Mouse (Mus musculus): ENCODE data around the gene Adamtsl5.
A peak's percentile ranks its signal among the peaks of the same experiment; 100 is the strongest.

Adamtsl5 gene

DNA sequence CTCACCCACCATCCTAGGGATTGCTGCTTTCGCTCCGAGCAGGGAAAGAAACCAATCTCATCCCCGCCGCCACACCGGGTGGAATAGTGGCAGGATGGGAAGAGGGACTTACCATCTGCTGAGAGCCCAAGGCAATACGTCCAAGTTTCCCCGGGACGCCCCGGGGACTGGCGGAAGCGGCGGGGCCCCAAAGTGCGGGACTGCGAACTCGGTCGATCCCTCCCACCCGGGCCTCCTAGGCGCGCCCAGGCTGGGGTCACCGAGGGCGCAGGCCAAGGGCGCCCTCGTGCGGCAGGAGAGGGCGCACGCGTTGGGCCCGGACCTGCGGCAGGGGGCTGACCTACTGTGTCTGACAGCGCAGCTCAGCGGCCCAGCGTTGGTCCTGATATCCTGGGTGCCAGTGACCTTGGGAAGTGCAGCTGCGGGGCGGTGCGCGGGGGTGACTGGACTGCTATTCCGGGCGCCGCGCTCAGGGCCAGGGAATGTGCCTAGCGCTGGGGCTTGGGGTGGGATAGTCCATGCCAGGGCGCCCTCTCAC is at the start of gene Adamtsl5:
Adamtsl5 (minus strand) TSS at position 169 of the 538 bp plus-strand sequence.
- no peak for DNase-seq (ENCODE audit: low spot score)

DNA sequence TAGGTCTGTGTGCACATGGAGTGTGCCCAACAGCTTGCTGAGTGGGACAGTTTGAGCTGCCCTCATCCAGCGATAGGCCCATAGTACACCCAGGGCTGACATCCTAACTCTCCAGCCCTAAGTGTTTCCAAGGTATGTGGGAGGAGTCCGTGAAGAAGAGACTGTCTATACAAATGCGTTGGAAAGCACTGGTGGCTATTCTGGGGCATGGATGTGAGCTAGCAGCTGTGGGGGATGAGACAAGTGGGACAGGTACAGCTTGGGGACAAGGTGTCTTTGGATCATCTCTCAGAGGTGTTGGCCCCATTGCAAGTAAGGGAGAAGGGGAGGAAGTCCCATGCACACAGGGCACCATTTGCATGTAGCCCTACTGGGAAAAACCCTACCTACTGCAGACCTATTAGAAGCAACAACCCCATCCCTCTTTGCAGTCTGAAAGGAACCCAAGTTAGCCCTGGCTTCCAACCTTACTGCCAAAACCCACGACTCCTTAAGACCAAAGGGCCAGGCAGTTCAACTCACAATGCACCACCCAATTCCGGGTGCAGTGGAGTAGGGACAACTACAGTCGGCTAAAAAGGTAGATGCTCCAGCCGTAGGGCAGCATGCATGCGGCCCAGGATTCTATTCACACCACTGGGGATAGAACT is 49.4 kb upstream of the Adamtsl5 start:
- DNase-seq (ENCODE audit: low spot score), result no peak

DNA sequence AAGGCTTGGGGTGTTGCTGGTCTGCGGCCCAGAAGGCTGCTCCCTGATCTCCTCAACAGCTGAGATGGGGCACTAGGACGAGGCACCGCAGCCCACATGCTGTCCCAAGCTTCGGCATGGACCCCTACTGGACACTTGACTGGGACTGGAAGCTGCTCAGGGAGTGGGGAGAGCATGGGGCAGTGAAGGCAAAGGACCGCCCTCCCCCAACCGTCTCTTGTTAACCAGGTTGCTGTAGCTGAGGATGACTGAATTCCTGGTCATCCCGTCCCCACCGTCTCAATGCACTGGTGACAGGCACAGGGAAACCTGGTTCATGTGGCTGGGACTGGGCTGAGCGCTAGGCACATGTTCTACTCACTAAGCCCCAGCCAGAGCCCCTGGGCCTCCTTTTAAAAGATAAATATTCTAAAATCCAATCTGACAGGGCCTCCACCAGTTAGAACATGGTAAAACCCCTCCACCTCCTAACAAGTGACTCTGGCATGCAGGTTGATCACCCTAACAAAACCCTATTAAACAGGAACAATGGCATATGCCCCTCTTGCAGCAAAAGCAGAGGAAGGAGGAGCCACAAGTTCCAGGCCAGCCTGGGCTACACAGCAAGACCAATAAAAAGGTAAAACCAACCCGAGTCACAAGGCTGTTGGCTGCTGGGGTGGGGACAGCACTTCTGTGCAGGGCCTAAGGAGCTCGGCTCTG is 48.8 kb upstream of the Adamtsl5 start:
- DNase-seq (ENCODE audit: low spot score), result no peak

DNA sequence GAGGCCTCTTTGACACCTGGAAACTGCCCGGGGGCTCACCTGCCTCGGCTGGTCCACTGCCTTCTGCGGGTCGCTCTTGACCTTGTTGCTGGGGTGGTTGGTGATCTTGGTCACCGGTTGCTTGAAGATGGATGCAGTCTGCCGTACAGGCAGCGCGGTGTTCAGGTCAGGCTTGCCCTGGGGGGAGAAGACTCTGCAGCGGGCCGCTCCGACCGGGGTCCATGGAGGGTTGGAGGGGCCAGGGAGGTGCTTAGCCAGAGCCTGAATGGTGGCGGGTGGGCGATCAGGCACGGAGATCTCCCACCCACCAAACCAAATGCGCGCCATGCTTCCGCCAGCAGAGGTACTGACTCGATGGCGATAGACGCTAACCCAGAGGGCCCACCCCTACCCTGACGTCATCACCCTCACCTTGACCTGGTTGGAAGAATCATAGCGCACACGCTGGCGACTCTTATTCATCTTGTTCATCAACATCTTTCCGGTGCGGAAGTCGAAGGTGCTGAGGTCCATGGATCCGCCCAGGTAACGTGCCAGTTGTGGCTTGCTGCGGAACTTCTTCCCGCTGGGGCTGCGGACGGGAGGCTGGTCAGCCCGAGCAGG is 46.9 kb upstream of the Adamtsl5 start:
- DNase-seq (ENCODE audit: low spot score), result no peak

DNA sequence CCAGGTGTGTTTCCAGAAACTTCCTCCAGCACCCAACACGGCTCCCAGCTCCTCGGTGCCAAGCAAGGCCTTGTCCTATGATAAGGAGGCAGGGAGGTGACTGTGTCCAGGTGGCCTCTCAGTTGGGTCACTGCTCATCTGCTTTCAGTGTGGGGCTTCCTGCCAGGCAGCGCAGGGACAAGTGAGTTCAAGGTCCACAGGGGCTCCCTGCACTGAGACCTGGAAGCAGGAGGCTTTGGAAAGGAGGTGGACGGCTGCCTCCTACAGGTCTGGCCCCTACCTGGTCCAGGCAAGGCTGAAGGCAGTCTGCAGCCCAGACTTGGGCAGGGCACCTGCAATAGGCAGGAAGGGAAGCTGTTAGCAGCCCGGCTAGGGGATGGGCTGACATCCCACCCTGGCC is 44.5 kb upstream of the Adamtsl5 start:
- no peak for DNase-seq (ENCODE audit: low spot score)

DNA sequence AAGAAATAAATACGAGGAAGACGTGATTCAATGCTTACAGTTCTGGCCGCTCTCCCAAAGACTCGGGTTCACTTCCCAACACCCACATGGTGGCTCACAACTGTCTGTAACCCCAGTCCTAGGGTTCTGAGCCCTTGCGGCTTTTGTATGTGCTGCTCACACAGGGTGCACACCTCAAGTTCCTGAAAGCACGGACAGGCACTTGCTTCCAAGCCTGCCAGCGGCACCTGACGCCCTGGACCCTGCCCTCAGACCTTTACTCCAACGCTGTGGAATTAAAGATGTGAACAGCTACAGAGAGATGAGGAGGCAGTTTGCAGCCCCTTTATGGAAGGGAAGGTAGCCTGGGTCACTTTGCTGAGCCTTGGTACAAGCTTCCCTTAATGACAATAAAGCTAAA is 42.5 kb upstream of the Adamtsl5 start:
- no peak for DNase-seq (ENCODE audit: low spot score)

DNA sequence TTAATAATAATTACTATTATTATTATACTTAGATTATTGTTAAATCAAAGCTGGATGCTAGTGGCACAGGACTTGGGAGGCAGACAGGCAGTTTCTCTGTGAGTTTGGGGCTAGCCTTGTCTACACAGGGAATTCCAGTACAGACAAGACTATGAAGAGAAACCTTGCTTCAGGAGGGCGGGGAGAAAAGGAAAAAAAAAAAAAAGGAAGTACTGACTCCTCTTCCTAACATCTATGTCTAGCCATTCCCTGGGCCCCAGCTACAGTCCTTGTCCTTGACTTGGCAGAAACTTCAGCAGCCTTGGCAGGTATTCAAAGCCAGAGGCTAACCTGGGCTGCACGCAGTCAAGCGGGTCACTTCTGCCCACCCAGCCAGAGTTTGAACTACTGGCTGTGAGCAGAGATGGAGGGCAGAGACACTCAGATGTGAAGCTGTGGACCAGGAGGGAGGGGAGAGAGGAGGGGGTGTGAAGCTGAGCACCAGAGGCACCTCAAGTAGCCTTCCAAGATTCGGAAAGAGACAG is 41.0 kb upstream of the Adamtsl5 start:
- no peak for DNase-seq (ENCODE audit: low spot score)

DNA sequence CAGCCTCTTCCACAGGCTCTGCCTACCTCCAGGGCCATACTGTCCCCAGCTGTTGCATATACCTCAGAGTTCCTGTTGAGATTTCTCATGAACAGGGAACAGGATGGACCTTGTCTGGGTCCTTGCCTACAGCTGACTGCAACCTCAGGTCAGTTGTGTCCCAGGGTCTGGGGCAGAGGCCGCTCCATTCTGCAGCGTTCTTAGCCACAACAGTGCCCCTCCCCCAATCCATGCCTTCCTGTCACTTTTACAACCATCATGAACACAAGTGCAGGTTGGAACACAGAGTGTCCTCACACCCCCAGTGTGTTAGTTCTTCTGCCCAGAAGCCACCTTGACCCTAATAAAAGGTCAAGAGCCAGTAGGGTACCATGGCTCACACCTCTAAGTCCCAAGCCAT is 40.5 kb upstream of the Adamtsl5 start:
- no peak for DNase-seq (ENCODE audit: low spot score)

DNA sequence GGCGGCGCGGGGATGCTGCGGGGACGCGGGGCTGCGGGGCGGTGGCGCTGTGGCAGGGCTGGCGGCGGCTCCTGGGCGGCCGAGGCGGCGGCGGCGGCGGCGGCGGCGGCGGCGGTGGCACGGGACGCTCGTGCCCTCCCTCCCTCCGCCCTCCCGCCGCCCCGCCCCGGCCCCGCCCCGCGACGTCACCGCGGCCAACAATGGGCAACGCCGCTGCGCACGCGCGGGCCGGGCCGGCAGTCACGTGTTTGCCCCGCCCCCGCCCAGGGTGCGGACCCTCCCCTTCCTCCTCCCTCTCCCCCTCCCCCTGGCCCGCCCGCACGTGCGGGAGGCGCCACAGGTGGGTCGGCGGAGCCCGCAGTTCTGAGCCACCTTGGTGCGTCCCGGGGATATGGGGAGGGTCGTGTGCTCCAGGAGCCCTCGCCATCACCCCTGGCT is 39.3 kb upstream of the Adamtsl5 start, which contains the start of gene Mex3d:
Mex3d (minus strand) TSS at position 138 of the 438 bp plus-strand sequence.
- DNase-seq (ENCODE audit: low spot score), result peak; percentile 60

DNA sequence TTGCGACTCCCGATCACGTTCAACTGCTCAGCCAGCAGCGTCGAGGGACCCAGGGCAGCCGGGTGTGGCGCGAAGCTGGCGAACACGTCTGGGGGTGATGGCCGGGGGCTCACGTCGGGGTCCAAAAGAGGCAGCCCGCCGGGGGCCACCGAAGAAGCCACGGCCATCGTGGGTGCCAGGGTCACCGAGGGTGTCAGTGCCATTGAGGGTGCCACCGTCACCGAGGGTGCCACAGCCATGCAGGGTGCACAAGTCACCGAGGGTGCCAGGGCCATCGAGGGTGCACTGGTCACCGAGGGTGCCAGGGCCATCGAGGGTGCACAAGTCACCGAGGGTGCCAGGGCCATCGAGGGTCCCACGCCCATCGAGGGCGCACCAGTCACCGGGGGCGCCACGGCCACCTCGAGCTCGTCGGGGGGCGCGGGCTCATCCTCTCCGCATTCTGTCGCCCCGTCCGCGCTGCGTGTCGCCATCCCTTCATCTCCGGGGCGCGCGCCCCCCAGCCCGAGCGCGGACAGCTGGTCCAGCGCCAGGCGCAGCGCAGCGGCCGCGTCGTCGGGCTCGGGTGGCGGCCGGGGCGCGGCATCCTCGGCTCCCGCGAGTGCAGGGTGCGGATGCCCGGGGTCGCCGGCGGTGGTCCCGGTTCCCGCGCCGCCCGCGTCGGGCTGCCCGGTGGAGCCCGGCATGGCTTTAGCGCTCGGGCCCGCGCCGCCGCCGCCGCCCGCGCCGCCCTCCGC is 38.7 kb upstream of the Adamtsl5 start:
- no peak for DNase-seq (ENCODE audit: low spot score)

DNA sequence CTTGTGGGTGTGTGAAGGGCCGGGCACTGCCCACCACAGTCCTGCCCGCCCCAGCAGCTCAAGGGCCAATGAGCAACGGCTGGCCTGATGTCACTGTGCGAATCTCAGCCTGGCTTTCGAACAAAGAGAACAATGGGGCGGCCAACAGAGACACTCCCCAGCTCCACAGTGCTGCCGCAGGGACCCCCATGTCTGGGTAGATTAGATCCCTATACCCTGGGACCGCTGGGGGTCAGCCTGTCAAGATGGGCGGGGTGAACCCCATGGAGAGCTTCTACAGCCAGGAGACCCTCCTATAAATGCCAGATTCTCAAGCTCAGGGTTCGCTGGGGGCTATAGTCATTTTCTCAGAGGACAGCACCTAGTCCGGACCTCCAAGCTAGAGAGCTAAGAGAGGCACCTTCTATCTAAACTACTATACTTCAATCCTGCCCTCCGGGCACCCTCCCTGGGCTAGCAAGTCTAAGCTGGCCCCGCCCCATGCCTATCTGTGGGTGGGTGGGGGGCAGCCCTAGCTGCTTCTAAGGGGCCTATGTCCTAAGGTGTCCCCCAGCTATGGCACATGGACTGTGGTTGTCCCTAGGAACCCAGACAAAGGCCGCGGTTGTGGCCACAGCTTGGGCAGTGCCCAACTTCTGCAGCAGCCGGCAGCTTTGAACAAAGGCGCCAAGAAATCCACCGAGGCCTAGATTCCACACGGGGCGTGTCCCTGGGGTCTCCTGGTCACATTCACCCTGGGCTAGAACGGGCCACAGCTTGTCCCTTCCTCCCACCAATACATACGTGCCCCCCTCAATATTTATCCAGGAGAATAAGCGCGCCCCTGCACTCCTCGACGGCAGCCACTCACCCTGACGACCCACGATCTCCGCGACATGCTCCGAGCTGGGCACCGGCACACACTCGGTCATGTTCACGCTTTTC is 37.9 kb upstream of the Adamtsl5 start:
- DNase-seq (ENCODE audit: low spot score), result no peak

DNA sequence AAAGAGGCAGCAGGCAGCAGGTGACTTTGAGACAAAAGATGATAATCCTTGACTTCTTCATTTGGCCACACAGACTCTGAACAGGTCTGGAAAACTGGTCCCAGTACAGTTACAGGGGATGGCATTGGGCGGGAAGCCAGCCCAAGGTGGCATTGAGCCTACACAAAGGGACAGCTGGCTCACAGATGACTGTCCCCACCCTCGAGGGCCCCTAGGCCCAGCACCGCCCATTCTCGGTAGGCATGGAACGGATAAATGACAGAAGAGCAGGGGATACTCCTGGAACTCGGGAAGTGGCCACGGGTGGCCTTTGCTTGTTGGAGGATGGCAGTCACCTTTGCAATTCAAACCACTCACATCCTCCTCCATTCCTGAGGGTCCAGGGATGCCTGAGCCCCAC is 37.1 kb upstream of the Adamtsl5 start:
- no peak for DNase-seq (ENCODE audit: low spot score)

DNA sequence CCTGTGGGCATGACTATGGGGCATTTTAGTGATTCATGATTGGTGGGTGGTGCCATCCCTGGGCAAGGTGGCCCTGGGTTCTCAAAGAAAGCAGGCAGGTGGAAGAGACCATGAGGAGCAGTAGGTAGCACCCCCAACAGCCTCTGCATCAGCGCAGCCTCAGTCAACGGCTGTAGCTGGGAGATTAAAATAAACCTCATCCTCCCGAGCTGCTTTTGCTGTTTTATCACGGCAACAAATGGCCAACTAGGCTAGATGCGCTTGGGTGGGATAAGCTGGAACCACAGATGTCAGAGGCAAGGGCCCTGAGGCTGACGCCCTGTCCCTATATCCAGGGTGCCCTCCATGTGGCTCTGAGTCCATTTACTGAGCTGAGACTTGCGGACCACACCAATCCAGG is 36.5 kb upstream of the Adamtsl5 start:
- DNase-seq (ENCODE audit: low spot score), result no peak

DNA sequence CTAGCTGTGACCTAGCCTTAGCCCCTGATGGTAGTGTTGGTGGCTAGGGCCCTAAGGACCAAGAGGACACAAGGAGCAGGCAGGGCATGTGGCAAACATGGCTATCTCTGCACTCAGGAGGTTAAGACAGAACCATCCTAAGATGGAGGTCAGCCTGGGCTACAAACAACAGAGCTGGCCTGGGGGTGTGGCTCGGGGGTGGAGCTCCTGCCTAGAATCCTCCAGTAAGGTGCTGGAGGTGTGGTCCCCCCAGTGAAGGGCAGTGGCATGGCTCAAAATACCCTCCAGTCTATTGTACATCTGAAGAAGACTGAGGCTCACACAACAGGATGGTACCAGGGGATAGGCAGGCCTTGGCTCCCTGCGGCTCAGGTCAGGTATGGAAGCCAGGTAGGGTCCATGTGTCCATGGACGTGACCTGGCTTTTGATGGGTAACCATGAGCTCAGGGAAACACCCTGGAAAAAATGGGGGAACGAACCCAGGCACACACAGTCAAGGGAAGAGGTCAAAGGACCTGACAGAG is 36.0 kb upstream of the Adamtsl5 start:
- DNase-seq (ENCODE audit: low spot score), result no peak

DNA sequence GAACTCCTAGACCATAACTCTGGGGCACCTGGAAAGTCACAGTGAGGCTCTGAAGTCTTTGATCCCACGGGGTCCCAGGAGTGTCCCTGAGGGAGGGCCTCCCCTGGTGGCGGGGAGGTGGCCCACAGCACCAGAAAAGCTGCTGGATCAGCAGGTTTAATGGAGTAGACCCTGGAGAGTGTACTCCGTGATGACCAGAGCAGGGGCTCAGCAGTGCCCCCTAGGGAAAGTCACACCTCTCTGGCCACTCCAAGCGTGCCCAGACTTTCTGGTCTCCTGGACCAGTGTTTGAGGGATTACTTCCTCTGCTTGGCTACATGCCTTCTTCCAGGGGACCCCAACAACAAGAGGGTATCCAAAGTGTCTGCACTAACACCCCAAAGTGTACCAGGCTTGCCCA is 35.2 kb upstream of the Adamtsl5 start:
- DNase-seq (ENCODE audit: low spot score), result no peak

DNA sequence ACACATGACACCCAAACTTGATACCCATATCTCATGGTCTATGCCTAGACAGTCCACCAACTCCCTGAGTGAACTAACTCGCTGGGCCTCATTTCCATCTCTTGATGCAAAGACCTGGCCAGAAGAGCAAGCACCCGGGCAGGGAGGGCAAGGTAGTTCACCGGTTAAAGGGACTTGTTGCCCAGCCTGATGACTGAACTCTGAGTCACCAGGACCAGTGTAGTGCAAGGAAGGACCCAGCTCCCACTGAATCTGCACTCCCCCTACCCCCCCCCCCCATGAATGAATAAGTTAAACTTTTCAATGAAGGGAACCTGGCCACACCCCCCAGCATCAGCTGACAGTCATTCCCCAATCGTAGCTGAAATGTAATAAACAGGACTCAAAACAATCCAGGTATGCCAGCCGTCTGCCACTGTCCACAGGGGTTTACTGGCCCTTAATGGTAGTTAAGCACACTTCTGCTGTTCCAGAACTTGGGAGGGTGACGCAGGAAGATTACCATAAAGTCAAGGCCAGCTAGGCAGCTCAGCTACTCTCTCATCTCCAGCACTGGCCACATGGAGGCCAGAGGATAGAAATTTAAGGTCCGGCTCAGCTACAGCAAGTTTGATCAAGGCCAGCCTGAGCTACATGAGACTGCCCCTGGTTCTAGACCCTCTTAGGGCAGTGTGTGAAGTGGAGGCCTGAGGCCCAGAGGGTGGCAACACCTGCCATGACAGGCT is 34.6 kb upstream of the Adamtsl5 start:
- no peak for DNase-seq (ENCODE audit: low spot score)

DNA sequence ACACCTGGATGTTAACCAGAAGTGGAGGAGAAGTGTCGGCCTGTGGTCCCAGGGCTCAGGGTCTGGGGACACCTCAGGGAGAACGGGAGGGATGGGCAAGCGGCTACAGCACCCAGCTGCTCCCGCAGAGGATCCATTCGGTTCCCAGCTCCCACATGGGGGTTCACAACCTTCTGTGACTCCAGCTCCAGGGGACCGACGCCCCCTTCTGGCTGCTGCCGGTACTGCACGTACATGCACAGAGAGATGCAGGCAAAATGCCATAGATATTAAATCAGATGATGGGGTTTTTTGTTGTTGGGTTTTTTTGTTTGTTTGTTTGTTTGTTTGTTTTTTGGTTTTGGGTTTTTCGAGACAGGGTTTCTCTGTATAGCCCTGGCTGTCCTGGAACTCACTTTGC is 29.5 kb upstream of the Adamtsl5 start:
- DNase-seq (ENCODE audit: low spot score), result no peak

DNA sequence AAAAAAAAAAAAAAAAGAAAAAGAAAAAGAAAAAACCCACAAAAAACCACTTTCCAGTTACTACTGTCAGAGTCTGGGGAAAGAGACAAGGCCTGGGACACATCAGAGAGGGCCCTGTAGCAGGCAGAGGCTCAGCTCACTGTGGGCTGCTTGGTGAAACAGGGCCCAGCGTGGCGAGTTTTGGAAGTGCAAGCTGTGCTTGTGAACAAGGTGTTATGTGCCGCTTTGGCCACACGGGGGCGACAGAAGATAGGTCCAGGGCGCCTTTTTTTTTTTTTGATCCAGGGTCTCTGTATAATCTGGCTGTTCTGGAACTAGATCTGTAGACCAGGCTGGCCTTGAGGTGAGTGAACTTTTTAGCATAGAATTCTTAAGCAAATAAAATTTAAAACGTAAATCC is 27.9 kb upstream of the Adamtsl5 start:
- DNase-seq (ENCODE audit: low spot score), result peak; percentile 85

DNA sequence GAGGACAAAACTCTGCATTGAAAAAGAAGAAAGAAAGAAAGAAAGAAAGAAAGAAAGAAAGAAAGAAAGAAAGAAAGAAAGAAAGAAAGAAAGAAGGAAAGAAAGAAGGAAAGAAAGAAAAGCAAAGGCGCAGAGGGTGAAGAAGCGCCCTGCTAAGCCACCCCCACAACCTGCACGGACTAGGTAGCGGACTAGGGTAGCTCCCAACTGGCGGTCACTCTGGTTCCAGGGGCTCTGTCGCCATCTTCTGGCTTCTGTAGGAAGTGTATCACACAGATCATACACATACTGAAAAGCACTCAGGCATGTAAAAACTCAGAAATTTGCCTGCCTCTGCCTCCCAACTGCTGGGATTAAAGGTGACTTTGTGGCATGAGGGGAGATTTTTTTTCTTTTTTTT is 25.9 kb upstream of the Adamtsl5 start:
- DNase-seq (ENCODE audit: low spot score), result no peak

DNA sequence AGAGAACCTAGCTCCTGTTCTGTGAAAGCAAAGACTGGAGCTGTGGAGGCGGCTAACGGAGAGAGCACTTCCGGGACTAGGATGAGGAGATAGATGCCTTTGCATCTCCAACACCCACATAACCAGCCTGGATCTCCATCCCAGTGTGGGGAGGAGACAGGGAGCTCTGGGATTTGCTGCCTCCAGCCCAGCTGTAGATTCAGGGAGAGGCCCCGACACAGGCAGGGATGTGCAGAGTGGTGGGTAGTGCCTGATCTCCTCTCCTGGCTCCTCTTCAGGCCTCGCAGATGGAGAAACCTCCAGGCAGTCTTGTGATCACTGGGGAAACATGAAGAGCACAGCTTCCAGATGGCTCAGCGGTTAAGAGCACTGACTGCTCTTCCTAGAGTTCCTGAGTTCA is 24.5 kb upstream of the Adamtsl5 start:
- DNase-seq (ENCODE audit: low spot score), result no peak
